Mouse (Mus musculus): Measurements from ENCODE around the gene Msi2.

Msi2 gene

DNA sequence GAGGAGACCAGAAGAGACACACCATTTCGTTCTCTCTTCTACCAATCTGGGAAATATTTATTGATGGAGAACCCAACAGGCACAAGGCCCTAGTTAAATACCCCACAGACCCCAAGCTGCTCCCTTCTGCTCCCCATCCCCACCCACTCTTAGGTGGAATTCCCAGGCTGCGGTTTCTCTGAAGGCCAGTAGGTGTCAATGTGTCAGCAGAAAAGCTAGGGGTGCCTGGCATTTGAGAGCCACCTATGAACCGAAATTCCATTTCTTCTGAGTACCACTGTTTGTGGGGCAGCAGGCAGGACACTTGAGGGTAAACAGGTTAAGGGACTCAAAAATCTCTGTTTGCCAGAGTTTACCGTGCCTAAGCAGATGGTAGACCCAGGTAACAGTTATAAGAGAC is 426.6 kb downstream of the Msi2 start:
- no peak for DNase-seq

DNA sequence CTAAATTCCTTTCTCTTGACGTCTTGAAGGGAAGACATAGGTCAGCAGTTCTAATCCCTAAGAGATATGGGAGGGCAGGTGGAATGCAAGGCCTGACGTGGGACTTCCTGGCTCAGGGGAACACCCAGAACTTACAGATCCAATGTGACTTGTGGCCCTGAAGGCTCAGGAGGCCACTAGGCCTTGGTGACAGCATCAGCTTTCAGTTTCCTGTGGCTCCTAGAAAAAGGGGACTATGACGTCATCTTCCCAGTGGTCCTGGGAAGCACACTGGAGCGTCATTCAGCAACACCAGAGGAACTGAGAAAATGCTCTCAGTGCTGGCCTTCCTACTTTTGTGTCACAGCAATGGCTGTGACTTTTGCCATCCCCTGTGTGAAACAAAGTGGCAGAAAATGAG is 427.1 kb downstream of the Msi2 start:
- no peak for DNase-seq
